Mouse (Mus musculus) skeletal muscle tissue, adult 2 months (tissue): ENCODE results near the gene Actr1b.
A peak's percentile ranks its signal among the peaks of the same experiment; 100 is the strongest.
"Not testable (repeated sequence)": the region's sequence is repeated elsewhere in the genome, so short reads cannot be mapped to it uniquely, and the experiment has no call there.

ENCODE experiments used
- DNase-seq: peaks from one replicate; pipeline ENCODE4 v3.0.0-alpha.2; 2012; ENCODE audit warnings: low read depth, low spot score

Gene Actr1b

GRCm38 (mm10) chr1:36707166-36707565, 7.1 kb downstream of the Actr1b start:
- no peak for DNase-seq

DNA sequence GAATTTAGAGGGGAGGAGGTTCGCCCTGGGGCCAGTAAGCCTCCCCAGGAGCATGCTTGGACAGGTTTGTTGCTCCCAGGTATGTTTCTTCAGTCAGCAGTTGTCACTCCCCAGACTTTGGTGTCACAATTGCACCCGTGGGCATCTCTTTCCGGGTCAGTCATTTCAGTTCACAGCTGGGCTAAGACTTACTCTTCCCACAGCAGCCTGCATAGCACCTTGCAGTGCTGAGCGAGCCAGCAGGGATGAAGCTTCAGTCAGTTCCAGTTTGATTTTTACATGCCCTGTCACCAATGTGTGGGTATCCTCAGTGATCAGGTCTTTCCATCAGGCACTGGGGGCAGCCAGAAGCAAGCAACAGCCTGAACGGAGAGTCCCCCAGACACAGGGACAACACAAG, 17.2 kb downstream of the Actr1b start:
- DNase-seq, result no peak

- DNase-seq, result no peak
Observed at GRCm38 (mm10) chr1:36696411-36696810, 17.8 kb downstream of the Actr1b start.

DNA sequence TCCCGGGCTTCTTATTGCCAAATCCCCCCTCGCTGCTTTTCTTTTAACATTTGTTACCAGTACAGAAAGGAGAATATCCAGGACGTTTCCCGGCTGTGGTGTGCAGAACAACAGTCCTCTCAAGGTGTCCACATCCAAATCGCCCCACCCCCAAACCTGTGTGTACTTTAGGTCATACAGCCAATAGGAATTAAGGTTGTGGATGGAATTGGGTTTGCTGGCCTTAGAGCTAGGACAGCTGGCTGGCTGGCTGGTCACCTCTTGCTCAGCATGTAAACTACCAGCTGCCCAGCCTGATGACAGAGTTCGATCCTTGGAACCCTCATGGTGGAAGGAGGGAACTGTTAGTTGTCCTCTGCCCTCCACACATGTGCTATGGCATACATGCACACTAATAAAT, 19.4 kb downstream of the Actr1b start:
- DNase-seq, result no peak

DNA sequence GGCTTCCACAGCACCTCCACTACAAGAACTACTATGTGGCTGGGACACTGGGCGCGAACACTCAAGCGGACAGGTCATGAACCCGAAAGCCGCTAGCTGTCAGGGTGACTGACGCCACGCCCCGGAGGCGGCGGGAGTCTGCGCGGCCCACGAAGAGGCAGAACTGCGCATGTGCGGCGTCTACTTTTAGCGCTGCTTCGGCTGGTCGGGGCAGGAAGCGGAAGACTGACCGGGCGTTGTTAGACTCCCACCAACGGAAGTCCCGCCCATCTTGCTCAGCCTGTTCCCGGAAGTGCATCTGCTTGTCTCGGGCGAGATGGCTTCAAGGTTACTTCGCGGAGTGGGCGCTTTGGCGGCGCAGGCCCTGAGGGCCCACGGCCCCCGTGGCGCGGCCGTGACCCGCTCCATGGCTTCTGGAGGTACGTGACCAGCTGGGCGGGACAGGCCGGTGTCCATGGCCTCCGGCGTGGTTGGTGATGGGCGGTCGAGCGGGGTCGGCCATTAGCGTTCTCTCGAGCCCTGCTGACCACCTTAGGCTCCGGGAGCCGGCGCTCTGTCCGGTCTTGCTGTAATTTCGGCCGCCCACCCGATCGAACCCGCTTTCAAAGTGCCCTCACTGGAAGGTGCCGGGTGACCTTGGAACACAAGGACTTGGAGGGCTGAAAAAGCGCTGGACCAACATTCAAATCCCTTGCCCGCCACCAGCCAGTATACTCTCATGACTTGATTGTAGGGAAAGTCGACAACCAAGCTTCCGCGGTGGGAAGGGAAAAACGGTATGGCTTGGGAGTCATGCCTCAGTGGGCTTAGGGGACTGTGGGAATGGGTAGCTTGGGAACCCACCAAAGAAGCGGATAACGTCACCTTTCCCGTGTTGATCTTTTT, 22.7 kb downstream of the Actr1b start, which contains the start of gene Cox5b:
TSS of gene Cox5b (plus strand) at position 179 of the 885 bp plus-strand sequence.
- peak; percentile 99 for DNase-seq

- no peak for DNase-seq
Observed at GRCm38 (mm10) chr1:36690671-36691235, 23.5 kb downstream of the Actr1b start.

DNA sequence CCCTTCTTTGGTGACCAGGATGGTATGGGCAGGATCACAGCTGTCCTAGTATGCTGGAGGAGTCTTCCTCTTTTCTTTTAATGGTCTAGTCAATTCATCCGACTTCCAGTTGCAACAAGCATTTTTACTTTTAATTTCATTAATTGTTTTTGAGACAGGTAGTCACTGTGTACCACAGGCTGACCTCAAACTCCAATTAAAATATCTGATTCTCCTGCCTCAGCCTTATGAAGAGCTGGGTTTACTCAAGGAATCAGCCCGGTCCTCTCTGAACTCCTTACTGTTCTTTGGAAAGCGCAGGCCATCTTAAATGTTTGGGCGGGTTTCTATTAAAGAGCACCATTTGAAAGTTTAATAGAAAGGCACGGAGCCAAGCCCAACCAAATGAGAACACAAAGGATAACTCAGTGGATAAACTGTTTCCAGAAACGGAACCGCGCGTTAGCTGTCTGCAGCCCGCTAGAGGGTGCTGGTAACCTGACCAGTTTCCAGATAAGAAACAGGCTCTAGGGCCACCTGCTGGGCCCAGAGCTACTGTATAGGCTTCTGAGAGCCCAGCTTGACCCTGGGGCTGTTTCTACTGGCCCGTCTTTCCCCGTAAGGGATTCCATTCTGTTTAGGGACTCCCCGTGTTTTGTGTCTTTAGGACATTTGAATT, 30.3 kb downstream of the Actr1b start:
- DNase-seq, result peak; percentile 68

DNA sequence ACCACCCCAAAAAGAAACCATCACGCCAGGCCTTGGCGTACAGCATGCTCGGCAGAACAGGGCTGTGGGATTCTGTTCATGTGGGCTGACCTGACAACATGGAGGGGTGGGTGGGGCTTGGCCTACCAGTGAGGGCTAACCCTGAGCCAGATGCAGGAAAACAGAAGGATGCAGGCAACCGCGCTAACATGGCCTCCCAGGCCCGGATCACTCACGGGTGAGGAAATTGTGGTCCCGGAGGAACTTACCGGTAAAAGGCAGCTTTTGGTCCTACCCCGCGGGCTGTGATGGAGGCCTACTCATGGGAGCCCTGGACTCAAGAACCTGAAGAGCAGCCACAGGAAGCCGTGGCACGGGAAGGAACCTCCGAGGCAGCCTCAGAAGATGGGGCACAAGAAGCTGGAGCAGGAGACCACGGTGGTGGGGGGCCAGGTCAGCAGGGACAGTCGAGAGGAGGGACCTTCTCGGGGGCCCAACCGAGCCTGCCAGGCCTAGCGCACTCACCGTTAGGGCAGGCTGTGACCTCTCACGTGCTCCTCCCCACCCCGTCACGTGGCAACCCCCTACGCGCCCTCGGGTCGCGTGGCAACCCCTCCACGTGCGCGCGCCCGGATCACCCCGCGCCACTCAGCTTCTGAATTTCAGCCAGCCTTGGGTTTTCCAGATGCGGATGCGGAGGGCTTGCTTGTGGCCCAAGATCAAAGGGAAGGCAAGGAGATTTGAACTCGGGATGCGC, 31.4 kb downstream of the Actr1b start, which contains the start of gene Fam178b:
TSS of gene Fam178b (minus strand) at position 564 of the 736 bp plus-strand sequence.
- no peak for DNase-seq

DNA sequence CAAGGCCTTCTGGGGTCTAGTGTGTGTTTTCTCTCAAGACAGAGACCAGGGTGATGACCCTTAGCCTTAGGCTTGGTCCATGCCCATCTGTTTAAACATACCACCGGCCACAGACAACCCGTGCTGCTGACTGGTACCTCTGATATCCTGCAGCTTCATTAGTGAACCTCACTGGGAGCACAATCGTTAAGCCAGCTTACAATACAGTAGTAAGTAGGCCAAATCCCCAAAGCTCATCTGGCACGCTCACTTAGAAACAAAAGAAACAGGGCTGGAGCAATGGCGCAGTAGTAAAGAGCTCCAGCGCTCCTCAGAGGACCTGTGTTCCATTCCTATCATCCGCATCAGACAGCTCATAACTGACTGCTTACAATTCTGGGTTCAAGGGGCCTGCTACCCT, 33.3 kb downstream of the Actr1b start:
- no peak for DNase-seq

DNA sequence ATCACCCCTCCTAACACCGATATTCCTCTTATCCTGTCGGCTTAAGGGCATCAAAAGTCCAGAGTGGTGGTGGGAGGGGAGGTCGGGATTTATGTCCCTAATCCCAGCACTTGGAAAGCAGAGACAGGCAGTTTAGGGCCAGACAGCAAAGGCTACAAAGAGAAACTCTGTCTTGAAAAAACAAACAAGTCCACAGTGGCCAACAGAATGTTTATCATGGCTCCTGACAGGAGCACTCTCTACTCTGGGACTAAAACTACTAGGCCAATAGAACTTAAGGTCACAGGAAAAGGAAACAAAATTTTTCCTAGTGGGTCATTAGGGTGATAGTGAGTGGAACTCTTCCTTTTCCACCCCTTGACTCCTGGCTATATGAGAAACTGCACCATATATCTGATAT, 39.3 kb downstream of the Actr1b start:
- DNase-seq, result no peak

GRCm38 (mm10) chr1:36672648-36673350, 41.4 kb downstream of the Actr1b start:
- DNase-seq, result no peak

DNA sequence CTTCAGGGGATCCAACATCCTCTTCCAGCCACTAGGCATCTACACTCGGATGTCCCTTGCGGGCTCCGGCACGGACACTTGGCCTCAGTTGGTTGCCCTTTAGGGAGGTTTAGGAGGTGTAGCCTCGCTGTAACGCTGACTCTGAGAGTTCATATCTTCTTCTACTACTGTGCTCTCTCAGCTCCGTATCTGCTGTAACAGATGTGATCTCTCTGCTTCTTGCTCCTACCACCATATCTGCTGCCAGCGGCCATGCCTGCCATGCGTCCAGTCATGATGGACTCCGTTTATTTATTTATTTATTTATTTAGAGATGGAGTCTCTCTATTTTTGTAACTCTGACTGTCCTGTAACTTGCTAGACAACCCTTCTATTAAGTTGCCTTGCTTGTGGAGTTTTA, 43.0 kb downstream of the Actr1b start:
- DNase-seq, result no peak

DNA sequence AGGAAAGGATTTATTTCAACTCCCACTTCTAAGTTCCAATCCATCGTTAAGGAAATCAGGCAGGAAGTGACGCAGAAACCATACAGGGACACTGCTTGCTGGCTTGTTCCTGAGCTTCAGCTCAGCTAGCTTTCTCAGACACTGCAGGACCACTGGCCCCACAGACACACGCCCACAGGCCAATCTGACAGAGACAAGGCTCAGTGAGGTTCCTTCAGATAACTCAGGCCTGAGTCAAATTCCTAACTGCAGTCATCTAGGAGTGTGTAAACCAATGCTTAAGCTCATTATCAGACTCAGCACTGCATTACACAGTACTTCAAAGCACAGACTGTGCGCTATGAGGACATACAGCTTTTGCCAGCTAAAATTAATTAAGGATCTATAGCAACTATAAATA, 44.0 kb downstream of the Actr1b start:
- no peak for DNase-seq

- DNase-seq, result not testable (repeated sequence)
Observed at GRCm38 (mm10) chr1:36668007-36668406, 46.2 kb downstream of the Actr1b start.

GRCm38 (mm10) chr1:36665934-36666333, 48.3 kb downstream of the Actr1b start:
- no peak for DNase-seq

DNA sequence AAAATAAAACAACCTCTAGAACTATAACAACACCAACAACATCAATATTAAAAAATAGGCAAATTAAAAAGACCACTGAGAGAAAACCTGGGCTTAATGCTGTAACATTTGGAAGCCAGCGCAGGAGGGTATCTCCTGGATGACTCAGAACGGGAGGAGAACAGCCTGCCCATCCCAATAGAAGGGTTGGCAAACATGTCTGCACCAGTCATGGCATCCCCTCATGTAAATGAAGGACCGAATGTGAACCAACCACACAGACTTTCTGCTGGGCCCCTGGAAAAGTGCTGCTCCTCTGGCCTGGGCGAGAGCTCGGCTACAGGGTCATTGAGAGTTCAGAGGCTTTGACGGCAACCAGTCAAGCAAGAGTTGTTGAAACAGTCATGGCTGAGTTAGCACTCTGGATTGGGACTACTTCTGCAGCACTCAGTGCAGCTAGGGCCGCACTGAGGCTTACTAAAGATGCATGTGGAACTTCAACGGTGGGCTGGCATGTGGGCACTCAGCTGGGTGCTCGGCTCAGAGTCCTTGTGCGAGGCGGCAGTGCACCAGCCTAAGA, 49.0 kb downstream of the Actr1b start:
- DNase-seq, result no peak

GRCm38 (mm10) chr1:36664457-36664856, 49.8 kb downstream of the Actr1b start:
- no peak for DNase-seq

DNA sequence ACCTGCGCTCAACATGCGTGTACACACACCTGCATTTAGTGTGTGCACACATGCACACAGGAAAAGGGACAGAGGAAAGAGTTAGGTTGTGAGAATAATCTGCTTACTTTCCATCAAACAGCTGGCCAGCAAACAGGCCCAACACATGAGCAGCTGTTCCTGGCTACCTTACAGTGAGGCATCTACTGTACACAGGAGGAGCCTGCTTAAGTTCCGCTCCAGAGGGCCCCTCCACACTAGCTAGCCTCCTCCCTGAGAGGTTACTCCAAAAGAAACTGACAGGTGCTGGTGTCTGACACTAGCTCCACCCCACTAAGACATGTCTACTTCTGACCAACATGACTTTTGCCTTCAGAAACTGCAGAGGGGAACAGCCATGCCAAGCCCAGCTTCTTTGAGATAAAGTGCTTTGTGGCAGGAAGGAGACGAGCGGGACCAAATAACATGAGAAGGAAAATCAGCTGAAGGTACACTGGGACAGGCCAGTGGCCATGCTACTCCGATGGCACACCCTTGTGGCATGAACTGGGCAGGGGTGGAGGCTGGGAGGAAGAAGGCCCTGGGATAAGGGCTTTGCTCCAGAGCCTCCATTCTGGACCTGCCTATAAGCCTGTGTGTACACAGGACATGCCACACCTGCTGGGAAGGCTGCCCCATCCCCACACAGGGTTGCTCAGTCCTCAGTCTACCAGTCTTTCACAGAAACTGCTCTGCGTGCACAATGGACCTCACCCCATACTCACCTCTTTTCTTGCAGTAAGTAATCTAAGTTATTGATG, 55.4 kb downstream of the Actr1b start:
- DNase-seq, result no peak

GRCm38 (mm10) chr1:36657658-36658415, 56.4 kb downstream of the Actr1b start:
- no peak for DNase-seq
